Mouse (Mus musculus) gastrocnemius, adult 2 months (tissue): Measurements from ENCODE around the gene Zfp764. TPM values are rescaled to one million over a fixed set of nuclear protein-coding genes. Genes with fewer than 3 reads are reported as not detected.

Experiments used
- DNase-seq: peaks from one replicate; pipeline ENCODE4 v3.0.0; 2022
- H3K27ac ChIP-seq: fragments of 200-600 bp; 2 replicates; pipeline ENCODE4 v1.8.1; 2022; ENCODE audit warnings: mild to moderate bottlenecking
- H3K4me3 ChIP-seq: fragments of 200-600 bp; 2 replicates; pipeline ENCODE4 v1.8.1; 2022; ENCODE audit warnings: mild to moderate bottlenecking, moderate library complexity
- CTCF ChIP-seq: fragments of 200-600 bp; IDR thresholded peaks from 2 replicates; pipeline ENCODE4 v1.8.1; 2022; ENCODE audit warnings: antibody characterized with exemption, mild to moderate bottlenecking, moderate library complexity
- intact Hi-C: fragments of 180-260 bp; cut with DNase I; formaldehyde crosslinking; loops from one replicate; pipeline ENCODE4 v1.15.1; 2025
- long read RNA-seq, 2 experiments: library from polyadenylated mRNA; stranded (forward); transcript quantifications; one replicate each; pipeline ENCODE4 v2.0.0; 2021
- total RNA-seq, 2 experiments: library from RNA; stranded (reverse); gene quantifications; 2 replicates each; pipeline ENCODE4 v1.2.3; 2021

The Zfp764 gene
- total RNA-seq, result 1 to 10 TPM; 1.7 to 2.5 TPM
- long read RNA-seq, experiment 1, partial matches to known transcripts, result 0 of 1 reads
- long read RNA-seq, experiment 1, other reads (novel, unspliced or antisense), result 0 of 1 reads
- long read RNA-seq, experiment 2, partial matches to known transcripts, result 0 of 1 reads
- long read RNA-seq, experiment 2, other reads (novel, unspliced or antisense), result 0 of 1 reads

DNA sequence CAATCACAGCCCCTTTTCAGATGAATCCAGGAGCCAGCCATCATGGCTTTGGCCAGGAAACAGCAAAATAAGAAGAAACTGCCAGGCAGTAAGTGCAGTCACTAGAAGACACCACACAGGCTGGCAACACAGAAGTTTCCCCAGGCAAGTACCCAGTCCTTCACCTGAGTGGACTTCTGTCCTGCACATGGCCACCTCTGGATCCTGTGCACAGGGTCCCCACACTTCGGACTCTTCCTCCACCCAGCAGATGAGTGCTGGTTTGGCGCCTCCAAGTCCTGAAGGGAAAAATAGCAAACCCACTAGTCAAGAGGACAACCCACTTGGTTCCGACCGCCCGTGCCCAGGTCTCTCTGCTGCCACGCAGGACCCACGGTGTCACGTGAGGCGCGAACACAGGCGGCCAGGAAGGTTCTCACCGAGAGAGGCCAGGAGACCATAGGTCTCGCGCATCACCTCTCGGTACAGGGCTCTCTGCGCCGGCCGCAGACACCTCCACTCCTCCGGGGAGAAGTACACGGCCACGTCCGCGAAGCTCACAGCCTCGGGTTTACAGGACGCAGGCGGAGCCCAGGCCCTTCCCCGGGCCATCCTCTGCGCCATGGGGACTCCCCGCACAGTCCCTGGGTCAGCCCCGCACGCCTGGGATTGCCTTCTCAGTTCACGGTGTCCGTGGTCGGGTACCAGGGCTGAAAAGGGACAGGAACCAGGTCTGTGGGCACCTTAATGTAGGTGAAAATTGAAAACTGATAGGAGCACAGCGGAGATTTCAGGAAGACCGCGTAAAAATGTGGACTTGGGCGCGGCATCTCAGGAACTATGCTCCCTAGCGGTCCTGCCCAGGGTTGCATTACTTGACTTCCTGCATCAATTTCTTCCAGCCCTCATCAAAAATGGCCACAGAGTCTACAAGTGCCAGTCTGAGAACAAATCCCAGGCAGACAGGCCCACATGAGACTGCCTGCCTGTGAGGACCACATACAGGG lies at the start of gene Zfp764:
Gene Zfp764 (minus strand): TSS at position 821 of the 986 bp plus-strand sequence.
- Histone ChIP-seq H3K27ac (peak within 1 kb of the TSS; percentile 91), H3K4me3 (peak within 1 kb of the TSS; percentile 88)
- peak; percentile 82 for TF ChIP-seq CTCF
- intact Hi-C loops, result loop anchor here (5.0 kb wide), 3 partner anchors 41 to 99 kb away; partner anchors contain the start of gene Zfp689
- peak; percentile 84 for DNase-seq

DNA sequence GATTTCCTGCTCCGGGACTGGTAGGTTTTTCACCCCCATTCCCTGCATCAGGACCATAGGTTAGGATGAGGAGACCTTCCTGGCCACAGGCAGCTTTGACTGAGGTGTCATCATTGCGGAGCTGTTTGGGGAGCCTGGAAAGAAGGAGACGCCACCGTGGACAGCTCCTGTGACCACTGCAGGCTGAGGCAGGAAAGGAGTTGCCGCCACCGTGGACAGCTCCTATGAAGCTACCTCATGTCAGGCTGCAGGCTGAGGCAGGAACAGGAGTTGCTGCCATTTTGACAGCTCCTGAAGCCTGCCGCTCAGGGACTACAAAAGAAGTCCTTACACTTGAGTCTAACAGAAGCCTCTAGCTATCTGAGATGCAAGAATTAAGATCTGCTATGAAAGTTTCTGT lies 48.3 kb upstream of the Zfp764 start:
- Histone ChIP-seq H3K27ac (no peak overlapping the region), H3K4me3 (no peak overlapping the region)
- intact Hi-C loops, result no loop called here
- DNase-seq, result no peak
- TF ChIP-seq CTCF, result no peak

DNA sequence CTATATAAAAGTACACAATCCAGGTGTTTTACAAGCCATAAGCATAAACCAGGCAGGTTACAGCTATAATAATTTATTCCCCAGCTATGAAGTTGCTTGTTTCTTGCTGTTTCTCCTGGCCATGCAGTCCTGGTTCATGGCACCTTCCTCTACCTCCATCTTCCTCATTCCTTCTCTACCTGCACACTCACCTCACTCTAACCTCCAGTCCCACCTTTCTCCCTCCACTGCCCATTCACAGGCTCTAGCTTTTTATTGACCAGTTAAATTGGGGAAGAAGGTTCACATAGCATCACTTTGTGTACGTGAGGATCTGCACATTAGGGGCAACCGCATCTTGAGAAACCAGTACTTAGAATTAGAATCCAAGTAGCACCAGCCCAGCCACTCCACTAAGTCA lies 46.4 kb upstream of the Zfp764 start:
- intact Hi-C loops, result no loop called here
- Histone ChIP-seq H3K4me3 (no peak overlapping the region), H3K27ac (no peak overlapping the region)
- TF ChIP-seq CTCF, result no peak
- DNase-seq, result no peak

DNA sequence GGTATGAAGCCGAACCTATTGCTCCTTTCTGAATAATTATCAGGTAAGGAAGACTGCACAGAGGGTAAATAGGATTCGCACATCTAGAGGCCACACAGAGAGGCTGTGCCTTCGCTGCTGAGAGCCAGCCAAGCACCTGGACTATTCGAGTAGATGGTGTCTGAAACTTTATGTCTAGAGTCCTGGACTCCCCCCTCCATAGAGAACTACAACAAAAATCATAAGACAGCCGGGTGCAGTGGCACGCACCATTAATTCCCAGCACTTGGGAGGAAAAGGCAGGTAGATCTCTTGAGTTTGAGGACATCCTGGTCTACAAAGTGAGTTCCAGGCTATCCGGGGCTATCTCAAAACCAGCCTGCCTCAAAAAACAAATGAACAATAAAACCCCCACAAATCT lies 43.3 kb upstream of the Zfp764 start:
- TF ChIP-seq CTCF, result no peak
- DNase-seq, result no peak
- peak overlapping the region; percentile 84 for H3K4me3 ChIP-seq
- intact Hi-C loops, result loop anchor here (5.0 kb wide), 1 partner anchor 43 kb away; the partner anchor contains the start of gene Zfp764
- H3K27ac ChIP-seq, result no peak overlapping the region

DNA sequence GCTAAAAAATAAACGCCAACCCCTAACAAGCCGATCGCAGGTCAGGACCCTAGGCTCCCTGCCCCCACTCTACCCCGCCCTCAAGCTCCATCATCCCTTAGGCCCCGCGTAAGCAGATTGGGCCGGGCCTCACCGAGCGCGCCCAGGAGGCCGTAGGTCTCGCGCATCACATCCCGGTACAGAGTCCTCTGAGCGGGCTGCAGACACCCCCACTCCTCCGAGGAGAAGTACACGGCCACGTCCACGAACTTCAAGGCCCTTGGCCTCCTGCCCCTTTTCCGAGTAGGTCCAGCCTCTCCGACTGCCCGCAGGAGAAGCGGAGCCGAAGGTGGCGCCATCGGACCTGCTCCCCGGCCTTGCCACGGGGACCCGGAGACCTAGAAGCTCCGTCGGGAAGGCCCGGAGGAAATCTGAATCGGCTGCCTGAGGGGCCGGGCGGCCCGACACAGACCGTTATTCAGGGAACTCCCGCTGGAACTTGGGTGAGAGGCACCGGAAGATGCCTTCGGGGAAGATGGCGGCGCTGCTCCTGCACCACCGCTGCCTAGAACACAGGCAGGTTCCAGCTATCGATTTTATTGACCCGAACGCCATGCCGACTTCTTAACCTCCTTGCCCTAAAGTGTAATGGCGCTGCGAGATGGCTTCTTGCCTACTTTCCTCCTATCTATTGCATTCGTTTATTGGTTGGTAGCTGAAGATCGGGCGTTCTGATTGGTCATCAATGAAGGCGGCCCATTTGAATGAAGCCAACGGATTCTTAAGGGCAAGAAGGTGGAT lies 42.1 kb upstream of the Zfp764 start, which contains the start of gene Zfp689:
Gene Zfp689 (minus strand): TSS at position 638 of the 780 bp plus-strand sequence.
- intact Hi-C loops, result loop anchor here (5.0 kb wide), 1 partner anchor 41 kb away; the partner anchor contains the start of gene Zfp764
- DNase-seq, result peak; percentile 94
- peak within 1 kb of the TSS; percentile 92 for H3K27ac ChIP-seq
- TF ChIP-seq CTCF, result peak; percentile 21; the same call in 1 of the 2 replicates
- peak within 1 kb of the TSS; percentile 84 for H3K4me3 ChIP-seq

DNA sequence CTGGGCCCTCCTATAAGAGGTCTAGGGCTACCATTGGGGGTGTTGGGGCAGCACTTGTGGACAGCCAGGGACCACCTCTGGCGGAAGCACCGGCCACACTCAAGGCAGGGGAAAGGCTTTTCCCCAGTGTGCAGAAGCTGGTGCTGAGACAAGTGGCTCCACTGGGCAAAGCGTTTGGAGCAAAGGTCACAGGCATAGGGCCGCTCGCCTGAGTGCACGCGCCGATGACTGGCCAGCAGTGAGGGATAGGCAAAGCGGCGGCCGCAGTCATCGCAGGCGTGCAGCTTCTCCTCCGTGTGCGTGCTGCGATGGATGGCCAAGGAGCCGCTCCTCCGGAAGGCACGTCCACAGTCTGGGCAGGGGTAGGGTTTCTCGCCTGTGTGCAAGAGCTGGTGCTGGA lies 37.4 kb upstream of the Zfp764 start:
- intact Hi-C loops, result no loop called here

DNA sequence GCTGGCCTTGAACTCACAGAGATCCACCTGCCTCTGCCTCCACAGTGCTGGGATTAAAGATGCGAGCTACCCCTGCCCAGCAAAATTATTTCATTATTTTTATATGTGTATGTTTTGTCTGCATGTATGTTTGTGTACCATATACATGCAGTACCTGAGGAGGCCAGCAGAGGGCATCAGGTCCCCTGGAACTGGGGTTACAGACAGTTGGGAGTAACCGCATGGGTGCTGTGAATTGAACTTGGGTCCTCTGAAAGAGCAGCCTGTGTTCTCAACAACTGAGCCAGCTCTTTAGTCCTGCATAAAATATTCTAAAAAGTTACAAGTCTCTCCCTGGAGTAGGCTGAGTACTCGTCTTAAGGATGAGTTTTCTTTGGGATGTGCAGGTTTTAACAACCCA lies 31.1 kb upstream of the Zfp764 start:
- intact Hi-C loops, result no loop called here
- TF ChIP-seq CTCF, result peak; percentile 55
- H3K27ac ChIP-seq, result no peak overlapping the region
- no peak for DNase-seq
- no peak overlapping the region for H3K4me3 ChIP-seq

More for the DNA sequence above, 37.4 kb upstream of the Zfp764 start:
- no peak overlapping the region for H3K27ac ChIP-seq
- DNase-seq, result no peak
- no peak overlapping the region for H3K4me3 ChIP-seq
- TF ChIP-seq CTCF, result no peak

DNA sequence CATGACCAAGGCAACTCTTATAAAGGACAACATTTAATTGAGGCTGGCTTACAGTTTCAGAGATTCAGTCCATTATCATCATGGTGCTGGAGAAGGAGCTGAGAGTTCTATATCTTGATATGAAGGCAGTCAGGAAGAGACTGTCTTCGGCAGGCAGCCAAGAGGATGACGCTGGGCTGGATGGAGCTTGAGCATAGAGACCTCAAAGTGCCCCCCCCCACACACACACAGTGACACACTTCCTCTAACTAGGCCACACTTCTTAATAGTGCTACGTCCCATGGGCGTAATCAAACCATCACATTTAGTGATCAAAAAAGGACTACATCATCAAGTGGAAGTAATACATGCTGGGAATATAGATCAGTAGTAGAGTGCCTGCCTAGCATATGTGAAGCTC lies 28.6 kb upstream of the Zfp764 start:
- Histone ChIP-seq H3K4me3 (no peak overlapping the region), H3K27ac (no peak overlapping the region)
- no peak for TF ChIP-seq CTCF
- intact Hi-C loops, result no loop called here
- DNase-seq, result no peak

DNA sequence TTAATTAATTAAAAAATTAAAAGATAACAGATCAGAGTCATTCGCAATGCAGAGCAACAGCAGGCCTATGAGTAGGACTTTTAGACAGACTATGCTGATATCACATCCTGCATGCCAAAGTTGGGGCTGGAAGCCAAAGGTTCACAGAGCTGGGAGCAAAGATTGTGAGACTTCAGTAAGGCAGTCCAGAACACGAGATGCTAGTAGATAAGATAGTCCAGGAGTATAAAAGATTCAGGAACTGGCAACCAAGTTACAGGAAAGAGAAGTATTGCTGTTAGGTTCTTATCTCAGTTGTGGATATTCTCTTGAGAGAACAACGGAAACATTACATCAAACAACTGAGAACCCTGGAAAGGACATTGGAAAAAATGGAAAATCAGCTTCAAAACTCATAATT lies 19.7 kb upstream of the Zfp764 start:
- Histone ChIP-seq H3K4me3 (no peak overlapping the region), H3K27ac (no peak overlapping the region)
- DNase-seq, result no peak
- intact Hi-C loops, result no loop called here
- no peak for TF ChIP-seq CTCF

DNA sequence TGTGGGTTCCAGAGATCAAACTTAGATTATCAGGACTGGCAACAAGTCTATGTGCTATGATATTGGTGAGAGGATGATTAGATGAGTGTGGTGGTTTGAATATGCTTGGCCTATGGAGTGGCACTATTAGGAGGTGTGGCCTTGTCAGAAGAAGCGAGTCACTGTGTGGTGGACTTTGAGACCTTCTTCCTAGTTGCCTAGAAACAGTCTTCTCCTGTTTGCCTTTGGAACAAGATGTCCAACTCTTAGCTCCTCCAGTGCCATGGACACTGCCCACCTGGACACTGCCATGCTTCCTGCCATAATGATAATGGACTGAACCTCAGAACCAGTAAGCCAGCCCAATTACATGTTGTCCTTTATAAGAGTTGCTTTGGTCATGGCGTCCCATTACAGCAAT lies 19.3 kb upstream of the Zfp764 start:
- Histone ChIP-seq H3K4me3 (no peak overlapping the region), H3K27ac (no peak overlapping the region)
- intact Hi-C loops, result no loop called here
- DNase-seq, result no peak
- TF ChIP-seq CTCF, result no peak

DNA sequence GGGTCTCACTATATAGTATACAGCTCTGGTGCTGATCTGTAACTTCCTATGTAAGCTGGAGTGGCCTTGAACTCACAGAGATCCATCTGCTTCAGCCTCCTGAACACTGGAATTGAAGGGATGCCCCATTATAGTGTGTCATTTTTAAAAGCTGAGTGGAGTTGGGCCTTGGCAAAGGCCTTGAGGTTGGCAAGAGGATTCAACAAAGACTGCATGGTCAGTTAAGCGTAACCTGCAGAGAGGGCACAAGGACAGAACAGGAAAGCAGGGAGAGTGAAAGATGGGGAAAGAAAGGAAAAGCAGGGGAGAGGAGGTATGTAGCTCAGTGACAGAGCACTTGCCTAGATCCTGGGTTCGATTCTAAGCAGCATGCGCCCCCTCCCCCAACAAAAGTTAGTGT lies 18.7 kb upstream of the Zfp764 start:
- TF ChIP-seq CTCF, result no peak
- intact Hi-C loops, result no loop called here
- H3K27ac ChIP-seq, result no peak overlapping the region
- no peak overlapping the region for H3K4me3 ChIP-seq
- DNase-seq, result no peak

DNA sequence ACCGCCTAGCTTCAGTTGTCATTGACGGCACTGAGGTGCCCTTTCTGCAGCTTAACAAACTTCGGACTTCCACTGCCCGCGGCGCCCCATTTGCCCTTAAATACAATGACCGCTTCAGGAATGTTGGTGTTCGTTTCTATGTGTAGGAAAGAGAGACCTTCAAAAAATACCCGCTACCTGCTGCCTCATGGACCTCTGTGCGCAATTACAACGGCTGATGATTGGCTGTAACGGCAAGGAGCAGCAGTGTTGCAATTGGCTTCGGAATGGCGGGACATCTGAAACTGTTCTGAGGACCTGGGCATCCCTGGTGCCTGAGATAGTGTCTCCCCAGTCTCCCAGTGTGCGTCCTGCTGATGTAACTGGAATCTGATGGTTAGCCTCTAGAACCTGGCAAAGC lies 15.6 kb upstream of the Zfp764 start:
- intact Hi-C loops, result no loop called here
- H3K27ac ChIP-seq, result peak overlapping the region; percentile 90
- peak; percentile 43 for DNase-seq
- no peak for TF ChIP-seq CTCF
- H3K4me3 ChIP-seq, result peak overlapping the region; percentile 88
